Mouse (Mus musculus) forebrain, postnatal 0 days (tissue): ENCODE results near the gene Fmnl3. TPM values are rescaled to one million over a fixed set of nuclear protein-coding genes. Genes with fewer than 3 reads are reported as not detected.

Experiments used
- ATAC-seq: fragments of 200-750 bp; cut with Nextera tagmentation; 2 replicates; pipeline ENCODE4 v1.8.0; 2017; ENCODE audit warnings: mild to moderate bottlenecking, moderate library complexity
- DNase-seq: peaks from one replicate; pipeline ENCODE4 v3.0.0-alpha.2; 2015
- H3K27ac ChIP-seq: fragments of 300-500 bp; sonication (generic); 2 replicates; pipeline ENCODE4 v1.5.1; 2014; ENCODE audit warnings: low read depth, mild to moderate bottlenecking, antibody characterized with exemption, low read length, moderate library complexity, mixed read lengths
- H3K27me3 ChIP-seq: fragments of 300-500 bp; sonication (generic); 2 replicates; pipeline ENCODE4 v1.6.1; 2014; ENCODE audit warnings: mild to moderate bottlenecking, low read length, mixed read lengths; ENCODE audit not compliant: insufficient read depth
- H3K36me3 ChIP-seq: fragments of 300-500 bp; sonication (generic); 2 replicates; pipeline ENCODE4 v1.6.1; 2014; ENCODE audit warnings: mild to moderate bottlenecking, moderate library complexity; ENCODE audit not compliant: insufficient read depth
- H3K4me1 ChIP-seq: fragments of 300-500 bp; sonication (generic); 2 replicates; pipeline ENCODE4 v1.6.1; 2014; ENCODE audit warnings: antibody characterized with exemption; ENCODE audit not compliant: insufficient read depth
- H3K4me2 ChIP-seq: fragments of 300-500 bp; sonication (generic); 2 replicates; pipeline ENCODE4 v1.6.1; 2014; ENCODE audit warnings: low read depth, mild to moderate bottlenecking, moderate library complexity
- H3K4me3 ChIP-seq: fragments of 300-500 bp; sonication (generic); 2 replicates; pipeline ENCODE4 v1.5.1; 2014; ENCODE audit warnings: low read depth, low read length, mixed read lengths
- H3K9ac ChIP-seq: fragments of 300-500 bp; sonication (generic); 2 replicates; pipeline ENCODE4 v1.6.1; 2014; ENCODE audit warnings: mild to moderate bottlenecking
- H3K9me3 ChIP-seq: fragments of 300-500 bp; sonication (generic); 2 replicates; pipeline ENCODE4 v1.6.1; 2016; ENCODE audit warnings: low read length
- CTCF ChIP-seq: sonication (generic); IDR thresholded peaks from 2 replicates; pipeline ENCODE4 v1.5.1; 2016; ENCODE audit warnings: antibody characterized with exemption, control low read depth, low read depth
- WGBS: fragments of 180-500 bp; shearing (Covaris S2); extraction: QIAGEN DNeasy Blood & Tissue Kit; methylation state at CpG from one replicate; pipeline ENCODE4 v1.1.7; 2014; 5-methylcytosine and 5-hydroxymethylcytosine counted together
- polyA plus RNA-seq: library from polyadenylated mRNA; unstranded; fragments of >200 nt; fragmentation: Nextera tagmentation; extraction: Ambion mirVana; gene quantifications from 2 replicates; pipeline ENCODE4 v1.2.1, GENCODE M21; 2015
- total RNA-seq: library from RNA; depleted of rRNA; stranded (reverse); fragments of >200 nt; gene quantifications from 2 replicates; pipeline ENCODE4 v1.2.3, GENCODE M21; 2014

Fmnl3 gene
- total and polyA plus RNA-seq, 2 experiments from 2014 or later, result 8.6 to 14.2 TPM

- no peaks in the 10 kb centered on the region for H3K36me3 ChIP-seq
- H3K27ac ChIP-seq, result peak overlapping the region; percentile 66; the same call in 1 of the 2 replicates
- TF ChIP-seq CTCF, result no peak
- DNase-seq, result no peak
- ATAC-seq, result no peak
- H3K9ac ChIP-seq, result no peak overlapping the region
- H3K9me3 ChIP-seq, result no peaks in the 10 kb centered on the region
- 57% methylated on average over 9 of the region's 9 CpGs for WGBS
- no peaks in the 10 kb centered on the region for H3K27me3 ChIP-seq
- H3K4me3 ChIP-seq, result no peak overlapping the region
- no peak overlapping the region for H3K4me2 ChIP-seq
- peaks cover 10% of the 10 kb centered on the region for H3K4me1 ChIP-seq
These were observed 27.9 kb downstream of the Fmnl3 start for GRCm38 (mm10) chr15:99342194-99342981.

GRCm38 (mm10) chr15:99341102-99341501, 29.2 kb downstream of the Fmnl3 start:
- no peak overlapping the region for H3K9ac ChIP-seq
- TF ChIP-seq CTCF, result no peak
- no peaks in the 10 kb centered on the region for H3K9me3 ChIP-seq
- peaks cover 10% of the 10 kb centered on the region for H3K4me1 ChIP-seq
- no peaks in the 10 kb centered on the region for H3K27me3 ChIP-seq
- H3K4me3 ChIP-seq, result no peak overlapping the region
- ATAC-seq, result no peak
- H3K27ac ChIP-seq, result no peak overlapping the region
- no peak overlapping the region for H3K4me2 ChIP-seq
- WGBS, result 91% methylated on average over 3 of the region's 3 CpGs
- no peak for DNase-seq
- no peaks in the 10 kb centered on the region for H3K36me3 ChIP-seq

- ATAC-seq (no peak), DNase-seq (no peak)
- H3K4me2 ChIP-seq, result no peak overlapping the region
- no peaks in the 10 kb centered on the region for H3K9me3 ChIP-seq
- H3K9ac ChIP-seq, result no peak overlapping the region
- no peak overlapping the region for H3K27ac ChIP-seq
- no peak for TF ChIP-seq CTCF
- no peaks in the 10 kb centered on the region for H3K27me3 ChIP-seq
- peaks cover 10% of the 10 kb centered on the region for H3K4me1 ChIP-seq
- H3K36me3 ChIP-seq, result no peaks in the 10 kb centered on the region
- 79% methylated on average over 6 of the region's 6 CpGs for WGBS
- H3K4me3 ChIP-seq, result no peak overlapping the region
These were observed 30.6 kb downstream of the Fmnl3 start for GRCm38 (mm10) chr15:99339669-99340068.

- DNase-seq (no peak), ATAC-seq (no peak)
- no peak for TF ChIP-seq CTCF
- 89% methylated on average over 2 of the region's 2 CpGs for WGBS
- Histone ChIP-seq H3K4me3 (no peak overlapping the region), H3K27ac (no peak overlapping the region), H3K9ac (no peak overlapping the region), H3K4me2 (no peak overlapping the region), H3K4me1 (peaks cover 10% of the 10 kb centered on the region), H3K36me3 (no peaks in the 10 kb centered on the region), H3K9me3 (no peaks in the 10 kb centered on the region), H3K27me3 (no peaks in the 10 kb centered on the region)
These were observed 31.4 kb downstream of the Fmnl3 start for GRCm38 (mm10) chr15:99338916-99339315.

- Histone ChIP-seq H3K27ac (no peak overlapping the region), H3K9ac (no peak overlapping the region), H3K4me2 (no peak overlapping the region), H3K9me3 (no peaks in the 10 kb centered on the region), H3K4me3 (no peak overlapping the region), H3K36me3 (0 out of 2 replicates have a peak, but pooled peaks cover 4% of the 10 kb centered on the region), H3K27me3 (no peaks in the 10 kb centered on the region), H3K4me1 (no peaks in the 10 kb centered on the region)
- no peak for ATAC-seq
- DNase-seq, result no peak
- WGBS, result 82% methylated on average over 8 of the region's 8 CpGs
- no peak for TF ChIP-seq CTCF
These were observed 34.4 kb downstream of the Fmnl3 start for GRCm38 (mm10) chr15:99335801-99336320.

GRCm38 (mm10) chr15:99334500-99334899, 35.8 kb downstream of the Fmnl3 start:
- Histone ChIP-seq H3K27ac (peak overlapping the region; percentile 35; the same call in 1 of the 2 replicates), H3K9ac (no peak overlapping the region), H3K27me3 (no peaks in the 10 kb centered on the region), H3K4me1 (no peaks in the 10 kb centered on the region), H3K4me3 (no peak overlapping the region), H3K36me3 (0 out of 2 replicates have a peak, but pooled peaks cover 4% of the 10 kb centered on the region), H3K4me2 (no peak overlapping the region), H3K9me3 (no peaks in the 10 kb centered on the region)
- TF ChIP-seq CTCF, result no peak
- 63% methylated on average over 6 of the region's 6 CpGs for WGBS
- no peak for DNase-seq
- no peak for ATAC-seq

GRCm38 (mm10) chr15:99333676-99334065, 36.6 kb downstream of the Fmnl3 start:
- H3K4me3 ChIP-seq, result no peak overlapping the region
- no peaks in the 10 kb centered on the region for H3K27me3 ChIP-seq
- H3K36me3 ChIP-seq, result 0 out of 2 replicates have a peak, but pooled peaks cover 4% of the 10 kb centered on the region
- H3K4me2 ChIP-seq, result no peak overlapping the region
- no peaks in the 10 kb centered on the region for H3K9me3 ChIP-seq
- 85% methylated on average over 3 of the region's 3 CpGs for WGBS
- no peak for TF ChIP-seq CTCF
- H3K4me1 ChIP-seq, result no peaks in the 10 kb centered on the region
- no peak for DNase-seq
- no peak for ATAC-seq
- H3K9ac ChIP-seq, result no peak overlapping the region
- H3K27ac ChIP-seq, result peak overlapping the region; percentile 59
